Mouse (Mus musculus) large intestine, adult 2 months (tissue): ENCODE data around the gene Cbln3. TPM values are rescaled to one million over a fixed set of nuclear protein-coding genes. Genes with fewer than 3 reads are reported as not detected.

Source experiments
- DNase-seq: peaks from one replicate; pipeline ENCODE4 v3.0.0-alpha.2; 2012; ENCODE audit warnings: low read depth, low spot score
- WGBS: fragments of 180-500 bp; shearing (Covaris S2); methylation state at CpG from one replicate; pipeline ENCODE4 v1.1.7; 2018; 5-methylcytosine and 5-hydroxymethylcytosine counted together
- polyA plus RNA-seq: library from polyadenylated mRNA; depleted of rRNA; stranded (reverse); fragments of >200 nt; gene quantifications from 2 replicates; pipeline ENCODE4 v1.2.3, GENCODE M21; 2012; rRNA removed

Cbln3 gene
- polyA plus RNA-seq: 0.47 and 0.84 TPM in 2 replicates

- 25% methylated on average over 4 of the region's 4 CpGs for WGBS
- peak; percentile 35 for DNase-seq
These were observed at the start of gene Cbln3 for GRCm38 (mm10) chr14:55884166-55884565. Gene Cbln3, minus strand, starts transcription at chr14:55884392.

GRCm38 (mm10) chr14:55933586-55933985 lies 49.4 kb upstream of the Cbln3 start:
- no peak for DNase-seq
- 17% methylated on average over 7 of the region's 7 CpGs for WGBS

GRCm38 (mm10) chr14:55929263-55929997 lies 45.2 kb upstream of the Cbln3 start:
- WGBS: 45% methylated on average over 12 of the region's 12 CpGs
- DNase-seq: no peak

- WGBS: 86% methylated on average over 4 of the region's 4 CpGs
- no peak for DNase-seq
These were observed 42.7 kb upstream of the Cbln3 start for GRCm38 (mm10) chr14:55926847-55927246.

- 24% methylated on average over 7 of the region's 7 CpGs for WGBS
- DNase-seq: no peak
These were observed 38.5 kb upstream of the Cbln3 start for GRCm38 (mm10) chr14:55922475-55923232.

- peak; percentile 72 for DNase-seq
- WGBS: 12% methylated on average over 14 of the region's 14 CpGs
These were observed 34.3 kb upstream of the Cbln3 start for GRCm38 (mm10) chr14:55918240-55919082.

GRCm38 (mm10) chr14:55913406-55913805 lies 29.2 kb upstream of the Cbln3 start:
- DNase-seq: no peak
- WGBS: 43% methylated on average over 4 of the region's 4 CpGs

- DNase-seq: no peak
- whole genome bisulfite sequencing: 8% methylated on average over 1 of the region's 1 CpGs
These were observed 21.3 kb upstream of the Cbln3 start for GRCm38 (mm10) chr14:55905518-55905917.

- DNase-seq: no peak
These were observed 16.2 kb upstream of the Cbln3 start for GRCm38 (mm10) chr14:55900414-55900755.

GRCm38 (mm10) chr14:55899701-55900413 lies 15.7 kb upstream of the Cbln3 start, which contains the start of gene Sdr39u1:
Gene Sdr39u1, minus strand, starts transcription at chr14:55900293.
- under 1% methylated on average over 39 of the region's 39 CpGs for WGBS
- DNase-seq: no peak

More at GRCm38 (mm10) chr14:55900414-55900755, 16.2 kb upstream of the Cbln3 start:
- 7% methylated on average over 12 of the region's 12 CpGs for WGBS

GRCm38 (mm10) chr14:55898947-55899346 lies 14.8 kb upstream of the Cbln3 start:
- no peak for DNase-seq
- WGBS: 87% methylated on average over 7 of the region's 7 CpGs

GRCm38 (mm10) chr14:55897671-55898070 lies 13.5 kb upstream of the Cbln3 start:
- WGBS: 89% methylated on average over 12 of the region's 12 CpGs
- no peak for DNase-seq

GRCm38 (mm10) chr14:55886571-55887382 lies 2.6 kb upstream of the Cbln3 start:
- 78% methylated on average over 24 of the region's 24 CpGs for WGBS
- DNase-seq: no peak

GRCm38 (mm10) chr14:55885791-55886271 lies 1.6 kb upstream of the Cbln3 start:
- DNase-seq: peak; percentile 59
- under 1% methylated on average over 16 of the region's 16 CpGs for WGBS

- under 1% methylated on average over 25 of the region's 30 CpGs for WGBS
- DNase-seq: no peak
These were observed 1.1 kb upstream of the Cbln3 start for GRCm38 (mm10) chr14:55885114-55885790.

GRCm38 (mm10) chr14:55884713-55885113 lies 521 bp upstream of the Cbln3 start, which contains the start of gene Khnyn:
Gene Khnyn, plus strand, starts transcription at chr14:55884947.
- peak; percentile 73 for DNase-seq
- WGBS: under 1% methylated on average over 29 of the region's 30 CpGs

GRCm38 (mm10) chr14:55883663-55884062 lies 529 bp downstream of the Cbln3 start:
- WGBS: 88% methylated on average over 12 of the region's 12 CpGs

GRCm38 (mm10) chr14:55883149-55883661 lies 987 bp downstream of the Cbln3 start:
- no peak for DNase-seq
- 93% methylated on average over 13 of the region's 13 CpGs for WGBS

More at GRCm38 (mm10) chr14:55883663-55884062, 529 bp downstream of the Cbln3 start:
- no peak for DNase-seq
